Mouse (Mus musculus) heart, embryonic 14.5 days (tissue): ENCODE measurements around the gene Cchcr1. TPM values are rescaled to one million over a fixed set of nuclear protein-coding genes. Genes with fewer than 3 reads are reported as not detected.
A peak's percentile ranks its signal among the peaks of the same experiment; 100 is the strongest.

Experiments used
- ATAC-seq: fragments of 200-750 bp; cut with Nextera tagmentation; 2 replicates; pipeline ENCODE4 v1.8.0; 2017; ENCODE audit warnings: low read depth, moderate TSS enrichment; ENCODE audit not compliant: insufficient number of reproducible peaks, insufficient read depth, low FRiP score
- H3K27ac ChIP-seq, 2 experiments: fragments of 200-500 bp in 1 of 2; fragments of 300-500 bp in 1 of 2; sonication (generic) in 1 of 2; replicated peaks in 1 of 2; 2 replicates each; pipeline ENCODE4 v1.5.1; 2012 to 2014; ENCODE audit warnings: low read depth in 2 of 2, low read length in 2 of 2, control low read depth in 1 of 2, mild to moderate bottlenecking in 1 of 2, mixed read lengths in 1 of 2; ENCODE audit not compliant: control insufficient read depth in 1 of 2, insufficient read depth in 1 of 2
- H3K27me3 ChIP-seq: fragments of 300-500 bp; sonication (generic); 2 replicates; pipeline ENCODE4 v1.6.1; 2014; ENCODE audit warnings: mild to moderate bottlenecking, low read length, control low read depth; ENCODE audit not compliant: control insufficient read depth, insufficient read depth
- H3K36me3 ChIP-seq: fragments of 300-500 bp; sonication (generic); 2 replicates; pipeline ENCODE4 v1.6.1; 2014; ENCODE audit warnings: mild to moderate bottlenecking, control low read depth, low read length, mixed read lengths; ENCODE audit not compliant: control insufficient read depth, insufficient read depth
- H3K4me1 ChIP-seq, 2 experiments: fragments of 200-500 bp in 1 of 2; fragments of 300-500 bp in 1 of 2; sonication (generic) in 1 of 2; 2 replicates each; pipeline ENCODE4 v1.6.1; 2012 to 2014; ENCODE audit warnings: low read length in 2 of 2, control low read depth in 1 of 2, mixed read lengths in 1 of 2; ENCODE audit not compliant: control insufficient read depth in 2 of 2, insufficient read depth in 2 of 2
- H3K4me2 ChIP-seq: fragments of 300-500 bp; sonication (generic); 2 replicates; pipeline ENCODE4 v1.6.1; 2014; ENCODE audit warnings: mild to moderate bottlenecking, low read length
- H3K4me3 ChIP-seq, 2 experiments: fragments of 200-500 bp in 1 of 2; fragments of 300-500 bp in 1 of 2; sonication (generic) in 1 of 2; 2 replicates each; pipeline ENCODE4 v1.5.1; 2012 to 2014; ENCODE audit warnings: low read length in 2 of 2, mild to moderate bottlenecking in 2 of 2, control low read depth in 1 of 2, low read depth in 1 of 2, moderate library complexity in 1 of 2; ENCODE audit not compliant: control insufficient read depth in 1 of 2, insufficient read depth in 1 of 2
- H3K9ac ChIP-seq: fragments of 300-500 bp; sonication (generic); 2 replicates; pipeline ENCODE4 v1.6.1; 2014; ENCODE audit warnings: mild to moderate bottlenecking, low read length
- H3K9me3 ChIP-seq: fragments of 300-500 bp; sonication (generic); 2 replicates; pipeline ENCODE4 v1.6.1; 2016; ENCODE audit warnings: low read length, control low read depth; ENCODE audit not compliant: control insufficient read depth
- WGBS: fragments of 180-500 bp; shearing (Covaris S2); extraction: QIAGEN DNeasy Blood & Tissue Kit; methylation state at CpG from one replicate; pipeline ENCODE4 v1.1.7; 2014; 5-methylcytosine and 5-hydroxymethylcytosine counted together
- polyA plus RNA-seq: library from polyadenylated mRNA; unstranded; fragments of >200 nt; fragmentation: Nextera tagmentation; extraction: Ambion mirVana; gene quantifications from 2 replicates; pipeline ENCODE4 v1.2.1, GENCODE M21; 2014

The Cchcr1 gene
- polyA plus RNA-seq, 1 experiment from 2014 or later: 10.4 TPM

- H3K36me3 ChIP-seq: no peaks in the 10 kb centered on the region
- H3K27ac ChIP-seq: no peak overlapping the region
- no peaks in the 10 kb centered on the region for H3K9me3 ChIP-seq
- H3K4me3 ChIP-seq: no peak overlapping the region
- WGBS: 77% methylated on average over 2 of the region's 2 CpGs
- H3K27me3 ChIP-seq: no peaks in the 10 kb centered on the region
- ATAC-seq: no peak
- H3K4me1 ChIP-seq: peaks cover 34 to 47% of the 10 kb centered on the region in 2 experiments
- no peak overlapping the region for H3K9ac ChIP-seq
- no peak overlapping the region for H3K4me2 ChIP-seq
These were observed 30.6 kb downstream of the Cchcr1 start for GRCm38 (mm10) chr17:35547465-35547864.

- 35% methylated on average over 5 of the region's 5 CpGs for WGBS
- Histone ChIP-seq H3K4me3 (no peak overlapping the region), H3K27me3 (no peaks in the 10 kb centered on the region), H3K27ac (peak overlapping the region; percentile 97 to 100), H3K36me3 (no peaks in the 10 kb centered on the region), H3K4me1 (peaks cover 29 to 39% of the 10 kb centered on the region in 2 experiments), H3K9ac (peak overlapping the region; percentile 38; the same call in 1 of the 2 replicates), H3K4me2 (0 out of 2 replicates have a peak overlapping the region, but pooled peaks have one; percentile 13), H3K9me3 (no peaks in the 10 kb centered on the region)
- ATAC-seq: no peak
These were observed 31.7 kb downstream of the Cchcr1 start for GRCm38 (mm10) chr17:35548636-35549035.

GRCm38 (mm10) chr17:35549437-35550142, 32.7 kb downstream of the Cchcr1 start:
- ATAC-seq: peak; percentile 91
- H3K4me2 ChIP-seq: peak overlapping the region; percentile 66
- no peaks in the 10 kb centered on the region for H3K27me3 ChIP-seq
- no peaks in the 10 kb centered on the region for H3K36me3 ChIP-seq
- no peaks in the 10 kb centered on the region for H3K9me3 ChIP-seq
- WGBS: 9% methylated on average over 15 of the region's 15 CpGs
- peaks cover 26 to 36% of the 10 kb centered on the region in 2 experiments for H3K4me1 ChIP-seq
- H3K4me3 ChIP-seq: peak overlapping the region; percentile 3 to 23
- peak overlapping the region; percentile 69 for H3K9ac ChIP-seq
- H3K27ac ChIP-seq: peak overlapping the region; percentile 97 to 100

GRCm38 (mm10) chr17:35550143-35550494, 33.2 kb downstream of the Cchcr1 start:
- H3K27me3 ChIP-seq: no peaks in the 10 kb centered on the region
- H3K36me3 ChIP-seq: no peaks in the 10 kb centered on the region
- H3K9ac ChIP-seq: peak overlapping the region; percentile 69
- WGBS: 94% methylated on average over 4 of the region's 4 CpGs
- peaks cover 26 to 36% of the 10 kb centered on the region in 2 experiments for H3K4me1 ChIP-seq
- H3K4me3 ChIP-seq: peak overlapping the region in 1 of 2 experiments; percentile 23; a peak in 2 of 4 replicates
- H3K4me2 ChIP-seq: peak overlapping the region; percentile 66
- ATAC-seq: no peak
- H3K9me3 ChIP-seq: no peaks in the 10 kb centered on the region
- H3K27ac ChIP-seq: peak overlapping the region; percentile 97 to 100

- no peak overlapping the region for H3K4me2 ChIP-seq
- H3K9me3 ChIP-seq: no peaks in the 10 kb centered on the region; the same call in 1 of the 2 replicates
- no peaks in the 10 kb centered on the region for H3K27me3 ChIP-seq
- 46% methylated on average over 8 of the region's 8 CpGs for WGBS
- H3K27ac ChIP-seq: peak overlapping the region; percentile 97 to 100
- no peak for ATAC-seq
- no peaks in the 10 kb centered on the region for H3K36me3 ChIP-seq
- H3K9ac ChIP-seq: no peak overlapping the region
- peaks cover 26 to 36% of the 10 kb centered on the region in 2 experiments for H3K4me1 ChIP-seq
- H3K4me3 ChIP-seq: no peak overlapping the region
These were observed 34.0 kb downstream of the Cchcr1 start for GRCm38 (mm10) chr17:35550871-35551270.

GRCm38 (mm10) chr17:35551881-35552414, 35.0 kb downstream of the Cchcr1 start, which contains the start of gene Cdsn:
TSS of gene Cdsn (plus strand) at chr17:35552128.
- H3K4me3 ChIP-seq: no peak within 1 kb of the TSS
- no peaks in the 10 kb centered on the region for H3K27me3 ChIP-seq
- H3K27ac ChIP-seq: peak within 1 kb of the TSS; percentile 97 to 100
- H3K9me3 ChIP-seq: no peaks in the 10 kb centered on the region; the same call in 1 of the 2 replicates
- no peak within 1 kb of the TSS for H3K4me2 ChIP-seq
- peaks cover 28 to 36% of the 10 kb centered on the region in 2 experiments for H3K4me1 ChIP-seq
- ATAC-seq: no peak
- 75% methylated on average over 10 of the region's 10 CpGs for WGBS
- H3K36me3 ChIP-seq: no peaks in the 10 kb centered on the region
- peak within 1 kb of the TSS; percentile 44; the same call in 1 of the 2 replicates for H3K9ac ChIP-seq

- peaks cover 18 to 26% of the 10 kb centered on the region in 2 experiments for H3K4me1 ChIP-seq
- H3K4me3 ChIP-seq: no peak overlapping the region
- H3K4me2 ChIP-seq: no peak overlapping the region
- ATAC-seq: no peak
- H3K9ac ChIP-seq: no peak overlapping the region
- no peaks in the 10 kb centered on the region for H3K27me3 ChIP-seq
- no peak overlapping the region for H3K27ac ChIP-seq
- H3K9me3 ChIP-seq: no peaks in the 10 kb centered on the region; the same call in 1 of the 2 replicates
- WGBS: 83% methylated on average over 5 of the region's 5 CpGs
- H3K36me3 ChIP-seq: no peaks in the 10 kb centered on the region
These were observed 37.4 kb downstream of the Cchcr1 start for GRCm38 (mm10) chr17:35554321-35554720.
